Comparison of ENCODE assay signal across 9 mouse cellular contexts in genomic region chr7:19004631-19005079, GRCm38 (mm10). TPM values are rescaled to one million over a fixed set of nuclear protein-coding genes. Genes with fewer than 3 reads are reported as not detected.
DNase-seq lines count a peak whose midpoint lies in the region; ATAC-seq and TF ChIP-seq lines count a peak whose summit lies in the region.
"Had no signal": no experiment of that assay in that cellular context is flagged by ENCODE, and none has a peak within 500 bp of the region (broad histone marks: within the 10 kb centered on the region; RNA-seq: fewer than 3 reads in every experiment).

No protein-coding gene starts in this region.

- no peaks in the 10 kb centered on the region for H3K27me3 ChIP-seq in kidney, embryonic 15.5 days
- no peaks in the 10 kb centered on the region for H3K27me3 ChIP-seq in G1E (ENCODE audit: insufficient read depth, low read length)

- peak overlapping the region; percentile 94 for H3K9ac ChIP-seq in kidney, embryonic 15.5 days

- 6% methylated on average over 34 of the region's 34 CpGs for WGBS in kidney, embryonic 15.5 days

- H3K4me1 ChIP-seq in kidney, embryonic 15.5 days: peaks cover 73% of the 10 kb centered on the region
- peaks cover 68% of the 10 kb centered on the region for H3K4me1 ChIP-seq in G1E (ENCODE audit: insufficient read depth, low read depth, low read length)

- no peak for TF ChIP-seq CTCF in G1E (IDR thresholded peaks at IDR 0.05; ENCODE audit: low read depth, low read length)

- H3K27ac ChIP-seq in kidney, embryonic 15.5 days: peak overlapping the region; percentile 98
- H3K27ac ChIP-seq: macrophage had no signal

- no peak for ATAC-seq in kidney, embryonic 15.5 days (replicated peaks; ENCODE audit: low FRiP score)
- ATAC-seq in G1E (ENCODE audit: extremely low read depth, insufficient number of reproducible peaks, low FRiP score, poor library complexity, severe bottlenecking): no peak

- no peak for DNase-seq in kidney, adult 9 months
- no peak for DNase-seq in G1E (ENCODE audit: low spot score)
- DNase-seq in cerebellum, postnatal 36 days: peak; percentile 37 to 41
- peak; percentile 50 for DNase-seq in heart, postnatal 4 days
- DNase-seq in lung, postnatal 10 days: peak; percentile 34
- no peak for DNase-seq in T-cell, adult 2 months (ENCODE audit: low spot score)
- DNase-seq in thymus, postnatal 4 days: no peak

- H3K4me3 ChIP-seq in kidney, embryonic 15.5 days (replicated peaks): peak overlapping the region; percentile 88
- peak overlapping the region; percentile 90 for H3K4me3 ChIP-seq in G1E (ENCODE audit: low read depth, low read length)

- H3K9me3 ChIP-seq in kidney, embryonic 15.5 days (replicated peaks): no peaks in the 10 kb centered on the region
- H3K9me3 ChIP-seq in G1E (replicated peaks): no peaks in the 10 kb centered on the region

- peaks cover 26% of the 10 kb centered on the region for H3K36me3 ChIP-seq in kidney, embryonic 15.5 days
- H3K36me3 ChIP-seq in G1E (replicated peaks): peaks cover 56% of the 10 kb centered on the region

- peak overlapping the region; percentile 90 for H3K4me2 ChIP-seq in kidney, embryonic 15.5 days

RNA-seq across cellular contexts. Expression of gene Irf2bp1, which starts 0.8 kb away (rescaled TPM):
- 21.4 and 24.1 TPM in 2 replicates for polyA plus RNA-seq in kidney, embryonic 15.5 days (2015; fragmentation: Nextera tagmentation; extraction: Ambion mirVana)
- total RNA-seq in G1E (2014; fragmentation: Nextera tagmentation) (34.1 and 34.9 TPM in 2 replicates), G1E (2017) (13.4 TPM in 2 replicates)
- 105 and 139 TPM in 2 replicates for polyA plus RNA-seq in G1E (2012)
- 10 to 100 TPM; 27.3 to 32.3 TPM for total RNA-seq in heart, postnatal 4 days (2021)

RNA-seq across cellular contexts. Expression of gene Mypop, which starts 13.6 kb away (rescaled TPM):
- polyA plus RNA-seq in kidney, embryonic 15.5 days (2015; fragmentation: Nextera tagmentation; extraction: Ambion mirVana): 3.5 and 3.9 TPM in 2 replicates
- 2.4 and 3.9 TPM in 2 replicates for total RNA-seq in G1E (2014; fragmentation: Nextera tagmentation)
- 2.0 and 4.1 TPM in 2 replicates for total RNA-seq in G1E (2017)
- polyA plus RNA-seq in G1E (2012): 15.8 and 20.5 TPM in 2 replicates
- total RNA-seq in heart, postnatal 4 days (2021): 1 to 10 TPM; 1.4 to 1.5 TPM

RNA-seq across cellular contexts. Expression of gene Nanos2, which starts 17.5 kb away (rescaled TPM):
- not detected in 2 replicates for polyA plus RNA-seq in kidney, embryonic 15.5 days (2015; fragmentation: Nextera tagmentation; extraction: Ambion mirVana)
- total RNA-seq in G1E (2014; fragmentation: Nextera tagmentation): not detected in 2 replicates
- total RNA-seq in G1E (2017): 0.12 and 0.16 TPM in 2 replicates
- polyA plus RNA-seq in G1E (2012): not detected in 2 replicates
- under 1 TPM in 1 of 2 experiments, not detected in 1; 0.23 TPM for total RNA-seq in heart, postnatal 4 days (2021)
- polyA plus RNA-seq: macrophage had no signal

RNA-seq across cellular contexts. Expression of gene Foxa3, which starts 18.7 kb away (rescaled TPM):
- 1.2 and 1.3 TPM in 2 replicates for polyA plus RNA-seq in kidney, embryonic 15.5 days (2015; fragmentation: Nextera tagmentation; extraction: Ambion mirVana)
- total RNA-seq in G1E (2014; fragmentation: Nextera tagmentation) (not detected in 2 replicates), G1E (2017) (not detected in 2 replicates)
- 0.03 TPM in 1 of 2 replicates, not detected in the other for polyA plus RNA-seq in G1E (2012)
- total RNA-seq in heart, postnatal 4 days (2021): not detected
- polyA plus RNA-seq: macrophage had no signal

RNA-seq across cellular contexts. Expression of gene Sympk, which starts 19.5 kb away (rescaled TPM):
- polyA plus RNA-seq in kidney, embryonic 15.5 days (2015; fragmentation: Nextera tagmentation; extraction: Ambion mirVana): 34.3 and 38.4 TPM in 2 replicates
- 119 and 149 TPM in 2 replicates for total RNA-seq in G1E (2014; fragmentation: Nextera tagmentation)
- total RNA-seq in G1E (2017): 47.6 and 48.1 TPM in 2 replicates
- 257 and 260 TPM in 2 replicates for polyA plus RNA-seq in G1E (2012)
- total RNA-seq in heart, postnatal 4 days (2021): 10 to 100 TPM; 57.3 to 62.5 TPM

Comparison
In these comparisons a context has a peak if more than half of its experiments do, and no peak if none do; other contexts are left out.
1. DNase-seq: peak in cerebellum, postnatal 36 days (2 of 2), heart, postnatal 4 days (single experiment) and lung, postnatal 10 days (single experiment); none in kidney, adult 9 months (single experiment), G1E (single experiment), T-cell, adult 2 months (single experiment) and thymus, postnatal 4 days (single experiment).